Mouse (Mus musculus) 416B (cell line): ENCODE results near the gene Mvb12b.

Experiments
- DNase-seq: peaks from one replicate; pipeline ENCODE4 v3.0.0; 2011; ENCODE audit warnings: low read depth

The Mvb12b gene

GRCm38 (mm10) chr2:33886386-33887327, 1.1 kb downstream of the Mvb12b start:
- peak; percentile 47 for DNase-seq

GRCm38 (mm10) chr2:33885264-33885651, 2.5 kb downstream of the Mvb12b start:
- no peak for DNase-seq

- DNase-seq, result peak; percentile 89
Observed at GRCm38 (mm10) chr2:33884623-33885263, 3.0 kb downstream of the Mvb12b start.

GRCm38 (mm10) chr2:33879223-33879622, 8.5 kb downstream of the Mvb12b start:
- DNase-seq, result no peak

- no peak for DNase-seq
Observed at GRCm38 (mm10) chr2:33878437-33878836, 9.3 kb downstream of the Mvb12b start.

GRCm38 (mm10) chr2:33877663-33878360, 9.9 kb downstream of the Mvb12b start:
- DNase-seq, result no peak

- no peak for DNase-seq
Observed at GRCm38 (mm10) chr2:33876529-33877290, 11.0 kb downstream of the Mvb12b start.

- DNase-seq, result no peak
Observed at GRCm38 (mm10) chr2:33875594-33875993, 12.2 kb downstream of the Mvb12b start.

GRCm38 (mm10) chr2:33874856-33875576, 12.7 kb downstream of the Mvb12b start:
- DNase-seq, result no peak

- DNase-seq, result no peak
Observed at GRCm38 (mm10) chr2:33874367-33874766, 13.4 kb downstream of the Mvb12b start.

- no peak for DNase-seq
Observed at GRCm38 (mm10) chr2:33873501-33873900, 14.2 kb downstream of the Mvb12b start.

GRCm38 (mm10) chr2:33872841-33873271, 14.9 kb downstream of the Mvb12b start:
- no peak for DNase-seq

GRCm38 (mm10) chr2:33871181-33871520, 16.6 kb downstream of the Mvb12b start:
- DNase-seq, result peak; percentile 43

GRCm38 (mm10) chr2:33870369-33871180, 17.2 kb downstream of the Mvb12b start:
- DNase-seq, result peak; percentile 97

GRCm38 (mm10) chr2:33869689-33870343, 17.9 kb downstream of the Mvb12b start:
- peak; percentile 61 for DNase-seq

GRCm38 (mm10) chr2:33868996-33869688, 18.6 kb downstream of the Mvb12b start:
- DNase-seq, result peak; percentile 62

- no peak for DNase-seq
Observed at GRCm38 (mm10) chr2:33868322-33868721, 19.4 kb downstream of the Mvb12b start.

GRCm38 (mm10) chr2:33856746-33857145, 31.0 kb downstream of the Mvb12b start:
- peak; percentile 64 for DNase-seq
